Mouse (Mus musculus): ENCODE results near the gene Rngtt.

DNA sequence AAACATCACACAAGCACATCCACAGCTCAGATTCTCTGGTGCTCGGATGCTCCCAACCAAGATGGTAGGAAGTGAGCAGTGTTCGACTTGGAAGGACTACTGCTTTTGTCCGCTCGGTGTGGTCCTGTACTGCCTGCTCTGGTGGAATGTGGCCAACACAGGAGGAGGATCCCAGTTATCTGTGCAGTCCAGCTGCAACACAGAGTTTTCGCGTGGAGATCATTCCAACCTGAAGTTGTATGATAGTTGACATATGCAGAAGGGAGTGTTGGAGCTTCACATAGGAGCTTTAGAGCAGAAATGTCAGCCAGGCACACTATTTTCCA is 33.6 kb downstream of the Rngtt start:
- TF ChIP-seq POLR2A (IDR thresholded peaks at IDR 0.05; ENCODE audit: control insufficient read depth in 1 of 2, insufficient read depth in 1 of 2, low read depth in 1 of 2, low read length in 2 of 2, poor library complexity in 1 of 2), result no peak
- TF ChIP-seq CTCF (IDR thresholded peaks at IDR 0.05 in 2 of 3, conservative IDR thresholded peaks at IDR 0.05 in 1 of 3; ENCODE audit: control insufficient read depth in 1 of 3, insufficient read depth in 1 of 3, low read depth in 2 of 3, low read length in 3 of 3, poor library complexity in 1 of 3, severe bottlenecking in 1 of 3), result no peak
- no peak for TF ChIP-seq NRF1 (IDR thresholded peaks at IDR 0.05; ENCODE audit: insufficient read depth, low read depth, low read length, poor library complexity, severe bottlenecking)
- TF ChIP-seq TAL1 (IDR thresholded peaks at IDR 0.05; ENCODE audit: low read length), result peak; percentile 64
- no peak for TF ChIP-seq SIN3A (IDR thresholded peaks at IDR 0.05; ENCODE audit: low read length)
- TF ChIP-seq MYB (IDR thresholded peaks at IDR 0.05; ENCODE audit: low read depth, low read length), result no peak
- peak in 1 of 2 experiments; percentile 24; a peak in 1 of 4 replicates for TF ChIP-seq EP300 (IDR thresholded peaks at IDR 0.05; ENCODE audit: low read depth in 1 of 2, low read length in 2 of 2)
